Mouse (Mus musculus): ENCODE data around the gene Tepsin. TPM values are rescaled to one million over a fixed set of nuclear protein-coding genes. Genes with fewer than 3 reads are reported as not detected.
A peak's percentile ranks its signal among the peaks of the same experiment; 100 is the strongest.

Tepsin gene
- polyA plus RNA-seq, 1 experiment: 103 TPM

- TF ChIP-seq CTCF (IDR thresholded peaks at IDR 0.05; ENCODE audit: borderline replicate concordance, control insufficient read depth, extremely low read depth, insufficient read depth, low read length, poor library complexity) (no peak), POLR2A (IDR thresholded peaks at IDR 0.05; ENCODE audit: control insufficient read depth, extremely low read depth, insufficient read depth, low read length, poor library complexity) (no peak)
- no peaks in the 10 kb centered on the region for H3K4me1 ChIP-seq (replicated peaks; ENCODE audit: control insufficient read depth, insufficient read depth, low read length)
- H3K4me3 ChIP-seq (ENCODE audit: control insufficient read depth, insufficient read depth, low read length): no peak overlapping the region
- no peak for DNase-seq
- H3K27ac ChIP-seq (ENCODE audit: control insufficient read depth, insufficient read depth, low read length): no peak overlapping the region
- no peaks in the 10 kb centered on the region for H3K27me3 ChIP-seq (ENCODE audit: control insufficient read depth, insufficient read depth, low read length)
- peaks cover 20% of the 10 kb centered on the region for H3K36me3 ChIP-seq (ENCODE audit: control insufficient read depth, insufficient read depth, low read length)
- WGBS: 92% methylated on average over 4 of the region's 4 CpGs
Observed at GRCm38 (mm10) chr11:120112136-120112535, 13.6 kb upstream of the Tepsin start.

GRCm38 (mm10) chr11:120111033-120111432, 12.5 kb upstream of the Tepsin start:
- H3K4me1 ChIP-seq (replicated peaks; ENCODE audit: control insufficient read depth, insufficient read depth, low read length): no peaks in the 10 kb centered on the region
- WGBS: 38% methylated on average over 2 of the region's 2 CpGs
- no peak overlapping the region for H3K4me3 ChIP-seq (ENCODE audit: control insufficient read depth, insufficient read depth, low read length)
- no peak overlapping the region for H3K27ac ChIP-seq (ENCODE audit: control insufficient read depth, insufficient read depth, low read length)
- no peaks in the 10 kb centered on the region for H3K27me3 ChIP-seq (ENCODE audit: control insufficient read depth, insufficient read depth, low read length)
- no peak for TF ChIP-seq POLR2A (IDR thresholded peaks at IDR 0.05; ENCODE audit: control insufficient read depth, extremely low read depth, insufficient read depth, low read length, poor library complexity)
- peak; percentile 81 for TF ChIP-seq CTCF (IDR thresholded peaks at IDR 0.05; ENCODE audit: borderline replicate concordance, control insufficient read depth, extremely low read depth, insufficient read depth, low read length, poor library complexity)
- DNase-seq: peak; percentile 55
- H3K36me3 ChIP-seq (ENCODE audit: control insufficient read depth, insufficient read depth, low read length): peaks cover 16% of the 10 kb centered on the region

- Histone ChIP-seq H3K27me3 (ENCODE audit: control insufficient read depth, insufficient read depth, low read length) (no peaks in the 10 kb centered on the region), H3K27ac (ENCODE audit: control insufficient read depth, insufficient read depth, low read length) (no peak overlapping the region), H3K4me3 (ENCODE audit: control insufficient read depth, insufficient read depth, low read length) (no peak overlapping the region), H3K4me1 (replicated peaks; ENCODE audit: control insufficient read depth, insufficient read depth, low read length) (no peaks in the 10 kb centered on the region), H3K36me3 (ENCODE audit: control insufficient read depth, insufficient read depth, low read length) (peaks cover 18% of the 10 kb centered on the region)
- WGBS: 94% methylated on average over 7 of the region's 7 CpGs
- TF ChIP-seq CTCF (IDR thresholded peaks at IDR 0.05; ENCODE audit: borderline replicate concordance, control insufficient read depth, extremely low read depth, insufficient read depth, low read length, poor library complexity) (no peak), POLR2A (IDR thresholded peaks at IDR 0.05; ENCODE audit: control insufficient read depth, extremely low read depth, insufficient read depth, low read length, poor library complexity) (no peak)
- DNase-seq: no peak
Observed at GRCm38 (mm10) chr11:120110554-120110953, 12.0 kb upstream of the Tepsin start.

GRCm38 (mm10) chr11:120109558-120110210, 11.2 kb upstream of the Tepsin start:
- Histone ChIP-seq H3K4me1 (replicated peaks; ENCODE audit: control insufficient read depth, insufficient read depth, low read length) (no peaks in the 10 kb centered on the region), H3K27me3 (ENCODE audit: control insufficient read depth, insufficient read depth, low read length) (no peaks in the 10 kb centered on the region), H3K4me3 (ENCODE audit: control insufficient read depth, insufficient read depth, low read length) (no peak overlapping the region), H3K27ac (ENCODE audit: control insufficient read depth, insufficient read depth, low read length) (no peak overlapping the region), H3K36me3 (ENCODE audit: control insufficient read depth, insufficient read depth, low read length) (peaks cover 24% of the 10 kb centered on the region)
- 95% methylated on average over 14 of the region's 14 CpGs for WGBS
- TF ChIP-seq POLR2A (IDR thresholded peaks at IDR 0.05; ENCODE audit: control insufficient read depth, extremely low read depth, insufficient read depth, low read length, poor library complexity) (no peak), CTCF (IDR thresholded peaks at IDR 0.05; ENCODE audit: borderline replicate concordance, control insufficient read depth, extremely low read depth, insufficient read depth, low read length, poor library complexity) (no peak)
- DNase-seq: no peak

- H3K4me1 ChIP-seq (replicated peaks; ENCODE audit: control insufficient read depth, insufficient read depth, low read length): no peaks in the 10 kb centered on the region
- WGBS: 97% methylated on average over 9 of the region's 9 CpGs
- TF ChIP-seq CTCF (IDR thresholded peaks at IDR 0.05; ENCODE audit: borderline replicate concordance, control insufficient read depth, extremely low read depth, insufficient read depth, low read length, poor library complexity) (no peak), POLR2A (IDR thresholded peaks at IDR 0.05; ENCODE audit: control insufficient read depth, extremely low read depth, insufficient read depth, low read length, poor library complexity) (no peak)
- no peak for DNase-seq
- no peak overlapping the region for H3K27ac ChIP-seq (ENCODE audit: control insufficient read depth, insufficient read depth, low read length)
- H3K36me3 ChIP-seq (ENCODE audit: control insufficient read depth, insufficient read depth, low read length): peaks cover 30% of the 10 kb centered on the region
- H3K4me3 ChIP-seq (ENCODE audit: control insufficient read depth, insufficient read depth, low read length): no peak overlapping the region
- H3K27me3 ChIP-seq (ENCODE audit: control insufficient read depth, insufficient read depth, low read length): no peaks in the 10 kb centered on the region
Observed at GRCm38 (mm10) chr11:120107796-120108195, 9.3 kb upstream of the Tepsin start.

- WGBS: 98% methylated on average over 2 of the region's 2 CpGs
- TF ChIP-seq POLR2A (IDR thresholded peaks at IDR 0.05; ENCODE audit: control insufficient read depth, extremely low read depth, insufficient read depth, low read length, poor library complexity) (no peak), CTCF (IDR thresholded peaks at IDR 0.05; ENCODE audit: borderline replicate concordance, control insufficient read depth, extremely low read depth, insufficient read depth, low read length, poor library complexity) (no peak)
- no peak overlapping the region for H3K4me3 ChIP-seq (ENCODE audit: control insufficient read depth, insufficient read depth, low read length)
- no peak overlapping the region for H3K27ac ChIP-seq (ENCODE audit: control insufficient read depth, insufficient read depth, low read length)
- H3K4me1 ChIP-seq (replicated peaks; ENCODE audit: control insufficient read depth, insufficient read depth, low read length): no peaks in the 10 kb centered on the region
- DNase-seq: no peak
- H3K36me3 ChIP-seq (ENCODE audit: control insufficient read depth, insufficient read depth, low read length): peaks cover 30% of the 10 kb centered on the region
- H3K27me3 ChIP-seq (ENCODE audit: control insufficient read depth, insufficient read depth, low read length): no peaks in the 10 kb centered on the region
Observed at GRCm38 (mm10) chr11:120107026-120107425, 8.5 kb upstream of the Tepsin start.
